Mouse (Mus musculus) spleen, adult 2 months (tissue): Measurements from ENCODE around the gene E030018B13Rik.

Experiments
- CTCF ChIP-seq: fragments of 200-500 bp; IDR thresholded peaks from 2 replicates; pipeline ENCODE4 v1.5.1; 2011; ENCODE audit warnings: mild to moderate bottlenecking, inconsistent platforms; ENCODE audit not compliant: insufficient read depth, insufficient read length, insufficient replicate concordance; ENCODE audit errors: extremely low read depth
- POLR2A ChIP-seq: fragments of 200-500 bp; IDR thresholded peaks from 2 replicates; pipeline ENCODE4 v1.6.1; 2011; ENCODE audit warnings: low read depth, low read length, inconsistent platforms

- no peak for TF ChIP-seq CTCF
- TF ChIP-seq POLR2A, result no peak
These were observed 25.1 kb upstream of the E030018B13Rik start for GRCm38 (mm10) chr7:63891488-63892075.
